Mouse (Mus musculus) cerebellum, adult 18-20 months (tissue): Measurements from ENCODE around the gene Atg3.

Source experiments
- DNase-seq, 2 experiments: peaks; one replicate each; pipeline ENCODE4 v3.0.0; 2021

Atg3 gene

GRCm38 (mm10) chr16:45204859-45205670, 46.5 kb downstream of the Atg3 start:
- DNase-seq, result peak in 1 of 2 experiments; percentile 27

- DNase-seq, result no peak
Measured at GRCm38 (mm10) chr16:45222016-45222415, 63.4 kb downstream of the Atg3 start.

- DNase-seq, result no peak
Measured at GRCm38 (mm10) chr16:45222771-45223170, 64.2 kb downstream of the Atg3 start.

- DNase-seq, result no peak
Measured at GRCm38 (mm10) chr16:45223648-45224388, 65.2 kb downstream of the Atg3 start, which contains the start of gene Btla. Gene Btla, plus strand, starts transcription at chr16:45224315.

GRCm38 (mm10) chr16:45224431-45225008, 65.9 kb downstream of the Atg3 start:
- no peak for DNase-seq

GRCm38 (mm10) chr16:45227002-45227401, 68.4 kb downstream of the Atg3 start:
- DNase-seq, result no peak

- DNase-seq, result no peak
Measured at GRCm38 (mm10) chr16:45231296-45231695, 72.7 kb downstream of the Atg3 start.

GRCm38 (mm10) chr16:45233007-45233406, 74.4 kb downstream of the Atg3 start:
- no peak for DNase-seq
